Mouse (Mus musculus) erythroid progenitor cell, adult 5-6 weeks (primary cell): Measurements from ENCODE around the gene Tmem220. TPM values are rescaled to one million over a fixed set of nuclear protein-coding genes. Genes with fewer than 3 reads are reported as not detected.
"Not testable (repeated sequence)": the region's sequence is repeated elsewhere in the genome, so short reads cannot be mapped to it uniquely, and the experiment has no call there.

Source experiments
- ATAC-seq: replicated peaks from 2 replicates; pipeline ENCODE4 v1.8.0; 2016; ENCODE audit warnings: moderate number of reproducible peaks, mild to moderate bottlenecking, moderate TSS enrichment, inconsistent platforms; ENCODE audit not compliant: poor library complexity, low FRiP score, severe bottlenecking
- total RNA-seq, 2 experiments: library from RNA; stranded (forward) in 1 of 2; stranded (reverse) in 1 of 2; fragments of 150-400 nt in 1 of 2; fragments of 186-747, 209-891 nt in 1 of 2; gene quantifications; 2 replicates each; pipeline versions ENCODE4 v1.2.3 to v1.2.4; 2015 to 2017; ENCODE audit warnings: low replicate concordance in 2 of 2

Tmem220 gene
- total RNA-seq, 2 experiments from 2014 or later: 3.8 TPM; not detected in 1

- ATAC-seq: no peak
Observed at GRCm38 (mm10) chr11:67017801-67018591, 7.0 kb upstream of the Tmem220 start.

- ATAC-seq: no peak
Observed at GRCm38 (mm10) chr11:67019711-67020475, 5.1 kb upstream of the Tmem220 start.

GRCm38 (mm10) chr11:67020948-67021347 lies 4.0 kb upstream of the Tmem220 start:
- no peak for ATAC-seq

GRCm38 (mm10) chr11:67022354-67023115 lies 2.4 kb upstream of the Tmem220 start:
- ATAC-seq: no peak

GRCm38 (mm10) chr11:67023191-67023590 lies 1.8 kb upstream of the Tmem220 start:
- ATAC-seq: not testable (repeated sequence)

GRCm38 (mm10) chr11:67023802-67024340 lies 1.1 kb upstream of the Tmem220 start:
- ATAC-seq: no peak

GRCm38 (mm10) chr11:67030904-67031602 lies 6.1 kb downstream of the Tmem220 start:
- ATAC-seq: no peak

GRCm38 (mm10) chr11:67031603-67031915 lies 6.6 kb downstream of the Tmem220 start:
- no peak for ATAC-seq

GRCm38 (mm10) chr11:67034775-67035485 lies 10.0 kb downstream of the Tmem220 start:
- no peak for ATAC-seq

- ATAC-seq: no peak
Observed at GRCm38 (mm10) chr11:67036229-67036628, 11.3 kb downstream of the Tmem220 start.

- ATAC-seq: no peak
Observed at GRCm38 (mm10) chr11:67036892-67037291, 11.9 kb downstream of the Tmem220 start.

- ATAC-seq: no peak
Observed at GRCm38 (mm10) chr11:67039799-67040198, 14.8 kb downstream of the Tmem220 start.

GRCm38 (mm10) chr11:67040483-67040882 lies 15.5 kb downstream of the Tmem220 start:
- no peak for ATAC-seq

GRCm38 (mm10) chr11:67043007-67043406 lies 18.1 kb downstream of the Tmem220 start:
- ATAC-seq: no peak

- ATAC-seq: no peak
Observed at GRCm38 (mm10) chr11:67044959-67045358, 20.0 kb downstream of the Tmem220 start.

GRCm38 (mm10) chr11:67047199-67047598 lies 22.2 kb downstream of the Tmem220 start:
- no peak for ATAC-seq

GRCm38 (mm10) chr11:67048496-67048895 lies 23.5 kb downstream of the Tmem220 start:
- no peak for ATAC-seq

- ATAC-seq: no peak
Observed at GRCm38 (mm10) chr11:67049256-67049655, 24.3 kb downstream of the Tmem220 start.
